Mouse (Mus musculus) lung, embryonic 16.5 days (tissue): ENCODE measurements around the gene Smlr1. TPM values are rescaled to one million over a fixed set of nuclear protein-coding genes. Genes with fewer than 3 reads are reported as not detected.

Experiments used
- polyA plus RNA-seq: library from polyadenylated mRNA; unstranded; fragments of >200 nt; fragmentation: Nextera tagmentation; extraction: Ambion mirVana; gene quantifications from 2 replicates; pipeline ENCODE4 v1.2.1, GENCODE M21; 2015

Smlr1 gene
- polyA plus RNA-seq, 1 experiment from 2014 or later: not detected

Other genes starting within 250 kb of the Smlr1 start
- gene Akap7, start 228.4 kb downstream of the Smlr1 start, polyA plus RNA-seq: 18.9 and 20.1 TPM in 2 replicates
- 84.4 and 95.3 TPM in 2 replicates for gene Epb41l2, start 176.5 kb downstream of the Smlr1 start, polyA plus RNA-seq